Mouse (Mus musculus): ENCODE results near the gene Nectin3.

The Nectin3 gene

DNA sequence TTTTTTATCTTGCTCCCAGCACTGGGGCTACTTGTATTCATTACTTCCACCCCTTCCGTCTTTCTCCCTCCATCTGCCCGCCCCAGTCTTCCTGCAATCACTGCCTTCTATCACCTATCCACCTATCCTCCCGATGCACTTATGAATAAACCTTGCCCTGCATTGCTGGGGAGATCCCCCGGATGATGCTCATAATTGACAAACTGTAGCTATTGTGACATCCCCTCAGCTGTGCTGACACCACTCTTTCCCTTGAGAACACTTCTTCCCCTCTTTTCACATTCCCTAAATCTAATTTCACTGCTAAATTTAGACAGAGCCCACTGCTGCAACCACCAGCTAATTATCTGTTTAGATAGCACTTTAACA, at the start of gene Nectin3:
Gene Nectin3 (minus strand): TSS at position 105 of the 369 bp plus-strand sequence.
- DNase-seq (ENCODE audit: inconsistent age in 2 of 2, low spot score in 1 of 2), result no peak

DNA sequence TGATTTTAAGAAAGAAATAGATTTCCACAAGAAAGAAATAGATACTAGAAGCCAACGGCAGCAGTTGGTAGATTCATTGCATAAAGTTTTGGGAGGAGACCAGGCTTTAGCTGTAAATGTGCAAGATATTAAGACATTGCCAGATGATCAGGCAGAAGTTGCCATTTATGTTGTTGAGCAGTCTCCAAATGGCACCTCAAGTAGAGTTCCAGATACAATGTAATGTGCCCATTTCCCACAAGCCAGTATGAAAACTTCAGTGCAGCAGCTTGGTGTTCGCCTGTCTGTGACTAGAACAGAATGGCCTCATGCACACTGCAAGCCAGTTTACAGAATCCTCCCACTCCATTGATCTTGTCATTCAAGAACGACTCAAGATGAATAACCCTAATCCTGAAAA, 39.8 kb upstream of the Nectin3 start:
- peak in 1 of 2 experiments; percentile 11 for DNase-seq (ENCODE audit: inconsistent age in 2 of 2, low spot score in 1 of 2)

- DNase-seq (ENCODE audit: inconsistent age in 2 of 2, low spot score in 1 of 2), result no peak
Measured at GRCm38 (mm10) chr16:46532465-46533254, 34.3 kb upstream of the Nectin3 start.

DNA sequence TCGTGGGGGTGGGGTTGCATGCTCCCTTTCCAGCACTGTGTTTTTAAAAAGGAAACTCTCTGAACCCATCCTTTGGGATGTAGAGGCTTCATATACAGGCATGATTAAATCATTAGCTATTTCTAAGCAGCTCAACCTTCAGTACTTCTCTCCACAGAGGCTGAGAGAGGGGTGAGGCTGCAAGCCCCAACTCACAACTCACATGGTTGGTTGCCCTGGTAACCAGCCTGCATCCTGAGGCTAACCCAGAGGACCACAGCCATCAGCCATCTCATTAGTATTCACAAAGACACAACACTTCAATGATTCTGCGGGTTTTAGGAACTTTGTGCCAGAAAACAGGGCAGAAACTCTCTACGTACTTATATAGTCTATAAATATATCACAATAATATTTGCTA, 32.7 kb upstream of the Nectin3 start:
- no peak for DNase-seq (ENCODE audit: inconsistent age in 2 of 2, low spot score in 1 of 2)

DNA sequence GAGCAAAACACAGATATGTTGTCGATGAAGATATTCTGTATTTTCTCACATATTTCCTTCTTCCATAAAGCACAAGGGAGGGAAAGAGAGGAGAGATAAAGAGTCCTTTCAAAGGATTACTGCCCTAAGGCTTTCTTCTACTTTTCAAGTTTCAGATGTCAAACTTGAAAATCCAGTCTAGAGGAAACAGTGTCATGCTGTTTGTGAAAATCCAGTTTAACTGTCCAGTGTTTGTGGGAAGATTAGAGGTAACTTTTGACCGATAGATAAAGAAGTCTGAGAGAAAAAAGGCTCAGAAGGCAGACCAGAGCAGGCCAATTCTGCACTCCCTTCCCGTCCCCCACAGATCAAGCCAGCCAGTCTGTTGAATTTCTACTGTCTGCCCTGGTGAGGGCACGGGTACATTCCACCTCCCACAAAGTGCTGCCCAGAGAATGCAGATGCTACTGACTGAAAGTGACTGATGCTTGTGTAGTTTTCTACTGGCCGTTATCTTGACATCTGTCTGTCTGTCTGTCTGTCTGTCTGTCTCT, 22.6 kb upstream of the Nectin3 start:
- no peak for DNase-seq (ENCODE audit: inconsistent age in 2 of 2, low spot score in 1 of 2)

GRCm38 (mm10) chr16:46519606-46520005, 21.3 kb upstream of the Nectin3 start:
- no peak for DNase-seq (ENCODE audit: inconsistent age in 2 of 2, low spot score in 1 of 2)

- DNase-seq (ENCODE audit: inconsistent age in 2 of 2, low spot score in 1 of 2), result no peak
Measured at GRCm38 (mm10) chr16:46507944-46508333, 9.6 kb upstream of the Nectin3 start.

DNA sequence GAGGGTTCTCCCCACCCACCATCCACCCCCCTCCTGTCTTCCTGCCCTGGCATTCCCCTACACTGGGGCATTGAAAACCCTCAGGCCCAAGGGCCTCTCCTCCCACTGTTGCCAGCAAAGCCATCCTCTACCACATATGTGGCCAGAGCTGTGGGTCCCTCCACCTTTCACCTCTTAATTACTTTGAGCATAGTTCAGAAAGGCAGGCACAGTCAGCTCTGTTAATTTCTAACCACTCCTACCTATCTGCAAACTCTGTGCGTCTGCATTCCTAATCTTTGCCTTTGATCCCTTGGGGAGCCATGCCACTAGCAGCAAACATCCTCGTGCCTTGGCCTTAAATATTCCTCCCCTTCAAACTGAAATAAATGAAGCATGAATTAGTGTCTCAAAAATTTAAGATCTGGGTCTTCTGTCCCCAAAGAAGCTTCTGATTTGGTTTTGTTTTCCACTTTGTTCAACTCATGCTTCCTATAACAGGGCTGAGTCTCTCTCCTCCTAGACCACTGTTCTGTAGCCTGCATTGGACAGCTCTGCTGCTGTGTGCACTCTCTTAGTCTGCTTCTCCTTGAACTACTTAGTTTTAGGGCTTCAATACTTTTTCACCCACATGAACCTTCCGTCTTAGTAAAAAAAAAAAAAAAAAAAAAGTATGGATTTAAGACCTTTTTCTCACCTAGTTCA, 9.1 kb upstream of the Nectin3 start:
- DNase-seq (ENCODE audit: inconsistent age in 2 of 2, low spot score in 1 of 2), result no peak

DNA sequence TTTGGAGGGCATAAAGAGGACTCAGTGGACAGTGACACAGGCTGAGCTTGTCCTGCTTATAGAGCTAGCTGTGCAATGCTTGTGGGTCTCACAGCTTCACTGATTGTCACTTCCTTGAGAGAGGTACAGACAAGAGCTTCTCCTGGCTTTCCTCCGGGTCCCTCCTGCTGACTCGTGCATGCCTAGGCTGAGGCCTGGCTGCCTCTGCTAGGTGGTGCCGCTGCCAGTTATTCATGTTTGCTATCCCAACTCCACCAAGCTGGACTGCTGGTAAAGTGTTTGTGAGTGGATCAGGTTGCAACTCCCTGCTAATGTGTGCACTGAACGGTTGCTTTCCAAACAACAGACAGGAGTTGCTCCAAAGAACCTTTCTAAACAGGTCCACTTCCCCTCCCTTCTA, 5.7 kb upstream of the Nectin3 start:
- peak in 1 of 2 experiments; percentile 10 for DNase-seq (ENCODE audit: inconsistent age in 2 of 2, low spot score in 1 of 2)

DNA sequence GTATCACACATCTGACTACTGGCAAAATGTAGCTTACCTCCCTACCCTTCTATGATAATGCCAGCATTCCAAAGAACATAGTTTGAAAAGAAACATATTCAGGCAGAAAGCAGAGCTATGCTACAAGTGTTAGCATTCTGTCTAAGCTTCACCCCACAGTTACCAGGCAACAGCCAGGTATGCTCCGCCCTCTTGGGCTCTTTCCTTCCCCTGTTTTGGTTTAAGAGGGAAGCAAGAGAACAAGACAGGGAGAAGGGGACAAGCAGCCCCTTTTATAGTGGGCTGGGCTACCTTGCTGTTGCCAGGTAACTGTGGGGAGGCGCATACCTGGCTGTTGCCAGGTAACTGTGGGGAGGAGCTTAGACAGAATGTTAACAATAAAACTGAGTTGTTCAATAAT, 4.0 kb upstream of the Nectin3 start:
- DNase-seq (ENCODE audit: inconsistent age in 2 of 2, low spot score in 1 of 2), result no peak

- no peak for DNase-seq (ENCODE audit: inconsistent age in 2 of 2, low spot score in 1 of 2)
Measured at GRCm38 (mm10) chr16:46500759-46501158, 2.4 kb upstream of the Nectin3 start.

- DNase-seq (ENCODE audit: inconsistent age in 2 of 2, low spot score in 1 of 2), result peak; percentile 61 to 86
Measured at GRCm38 (mm10) chr16:46497686-46498420, 472 bp downstream of the Nectin3 start.

GRCm38 (mm10) chr16:46496889-46497685, 1.2 kb downstream of the Nectin3 start:
- DNase-seq (ENCODE audit: inconsistent age in 2 of 2, low spot score in 1 of 2), result peak; percentile 94 to 98

- DNase-seq (ENCODE audit: inconsistent age in 2 of 2, low spot score in 1 of 2), result peak; percentile 62 to 88
Measured at GRCm38 (mm10) chr16:46496031-46496868, 2.1 kb downstream of the Nectin3 start.

DNA sequence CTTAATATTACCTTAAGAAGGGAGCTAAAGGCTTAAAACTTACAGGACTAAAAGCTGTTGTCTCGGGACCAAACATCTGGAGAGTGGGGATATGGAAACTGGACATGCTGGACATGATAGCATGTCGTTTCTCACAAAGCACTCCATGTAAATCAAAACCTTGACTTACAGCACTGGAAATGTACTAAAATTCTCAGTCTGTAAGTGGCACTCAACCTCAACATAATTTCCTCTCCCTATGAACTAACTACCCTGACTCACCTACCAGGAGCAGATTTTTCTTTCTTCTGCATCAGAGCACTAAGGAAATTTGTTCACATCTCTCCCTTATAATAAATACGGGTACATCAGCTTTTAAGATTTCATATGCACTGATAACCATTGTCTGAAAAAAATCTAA, 3.1 kb downstream of the Nectin3 start:
- peak in 1 of 2 experiments; percentile 31 for DNase-seq (ENCODE audit: inconsistent age in 2 of 2, low spot score in 1 of 2)

DNA sequence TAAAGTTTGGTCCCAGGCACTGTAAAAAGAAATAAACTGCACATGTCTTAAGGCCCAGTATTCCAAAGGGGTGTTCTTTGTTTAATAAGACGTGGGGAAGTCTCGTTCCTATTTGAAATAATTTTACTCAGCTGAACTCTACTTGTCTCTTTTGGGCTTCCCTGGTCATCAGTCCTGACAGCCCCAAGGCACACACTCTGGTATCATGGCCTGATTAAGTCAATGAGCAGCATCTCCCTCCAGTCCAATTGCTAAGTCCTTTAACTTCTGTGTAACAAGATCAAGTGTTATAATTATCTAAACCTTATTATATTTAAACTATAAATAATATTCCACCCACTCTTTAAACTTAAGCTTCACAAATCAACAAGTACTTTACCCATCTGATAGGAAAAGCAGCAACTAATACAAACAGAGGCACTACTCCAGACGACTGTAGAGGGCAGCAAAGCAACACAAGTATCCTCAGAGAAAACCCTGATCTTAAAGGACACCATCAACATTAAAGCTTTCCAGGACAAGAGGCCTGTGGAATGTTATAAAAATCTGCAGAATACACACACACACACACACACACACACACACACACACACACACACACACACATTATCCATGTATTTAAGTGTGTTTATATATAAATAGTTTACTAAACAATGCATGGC, 10.8 kb downstream of the Nectin3 start:
- DNase-seq (ENCODE audit: inconsistent age in 2 of 2, low spot score in 1 of 2), result peak; percentile 41 to 83

GRCm38 (mm10) chr16:46477336-46477735, 21.0 kb downstream of the Nectin3 start:
- DNase-seq (ENCODE audit: inconsistent age in 2 of 2, low spot score in 1 of 2), result no peak

DNA sequence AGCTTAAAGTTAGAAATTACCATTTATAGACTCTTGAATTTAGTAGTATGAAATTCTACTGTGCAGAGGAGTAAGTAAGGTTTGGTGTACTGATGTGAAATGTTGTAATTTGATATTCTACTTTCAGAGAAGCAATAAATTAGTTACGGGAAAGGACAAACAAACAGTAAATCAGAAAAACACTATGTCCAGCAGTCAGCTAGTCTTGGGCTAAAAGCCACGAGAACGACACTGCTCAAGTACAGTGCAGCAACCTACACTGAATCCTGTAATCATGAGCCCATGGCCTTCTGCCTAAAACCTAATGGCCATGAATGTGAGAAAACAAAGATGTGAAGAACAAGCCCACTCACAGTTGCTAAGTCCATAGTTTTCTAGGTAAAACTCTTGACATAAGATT, 46.9 kb downstream of the Nectin3 start:
- no peak for DNase-seq (ENCODE audit: inconsistent age in 2 of 2, low spot score in 1 of 2)

DNA sequence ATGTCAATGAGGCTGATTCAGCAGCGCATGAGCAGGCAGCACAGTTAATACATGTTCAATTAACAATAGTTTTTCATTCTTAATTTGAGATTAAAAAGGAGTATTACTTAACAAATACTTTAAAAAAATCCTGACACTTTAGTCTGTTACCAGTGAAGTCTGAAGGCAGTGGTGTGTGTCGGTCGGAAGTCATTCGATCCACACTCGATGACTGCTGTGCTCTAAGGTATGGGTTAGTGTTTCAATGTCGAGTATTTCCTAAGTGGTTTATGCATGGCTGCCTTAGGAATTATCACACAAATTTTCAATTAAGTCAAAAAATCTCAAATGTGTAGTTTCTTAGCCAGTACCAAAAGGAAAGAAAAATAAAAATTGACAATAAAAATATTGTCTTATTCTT, 49.3 kb downstream of the Nectin3 start:
- no peak for DNase-seq (ENCODE audit: inconsistent age in 2 of 2, low spot score in 1 of 2)

Measured in adrenal gland, adult (tissue).